11 mouse cellular contexts compared by ENCODE assay signal in the genomic region with DNA sequence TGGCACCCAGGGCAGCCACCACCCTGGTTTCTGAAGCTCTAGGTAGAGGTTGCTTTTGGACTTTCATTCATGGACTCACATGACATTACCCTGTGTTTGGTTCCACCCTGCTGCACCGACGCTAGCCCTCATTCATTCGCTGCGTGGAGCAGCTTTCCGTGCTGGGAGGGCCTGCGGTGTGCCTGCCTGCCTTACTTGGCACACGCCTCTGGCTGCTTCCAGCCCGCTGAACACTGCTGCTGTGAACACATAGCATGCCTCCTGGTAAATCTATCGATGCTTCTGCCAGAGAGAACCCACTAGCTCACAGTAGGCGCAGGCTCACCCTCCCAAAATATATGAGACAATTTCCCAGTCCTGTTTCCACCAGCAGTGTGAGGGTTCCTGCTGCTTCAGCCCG. TPM values are rescaled to one million over a fixed set of nuclear protein-coding genes. Genes with fewer than 3 reads are reported as not detected.
A peak's percentile ranks its signal among the peaks of the same experiment; 100 is the strongest.
DNase-seq lines count a peak whose midpoint lies in the region; ATAC-seq lines count a peak whose summit lies in the region.
"Had no signal": no experiment of that assay in that cellular context is flagged by ENCODE, and none has a peak within 500 bp of the region (broad histone marks: within the 10 kb centered on the region; RNA-seq: fewer than 3 reads in every experiment).

No protein-coding gene starts in this region.

- H3K4me3 ChIP-seq in neural tube, embryonic 12.5 days, result no peak overlapping the region
- no peak overlapping the region for H3K4me3 ChIP-seq in hindbrain, embryonic 12.5 days
- H3K4me3 ChIP-seq: limb, embryonic 12.5 days had no signal

- no peaks in the 10 kb centered on the region for H3K9me3 ChIP-seq in neural tube, embryonic 12.5 days
- no peaks in the 10 kb centered on the region for H3K9me3 ChIP-seq in hindbrain, embryonic 12.5 days (replicated peaks)
- H3K9me3 ChIP-seq: limb, embryonic 12.5 days had no signal

- H3K9ac ChIP-seq in neural tube, embryonic 12.5 days, result no peak overlapping the region
- H3K9ac ChIP-seq in hindbrain, embryonic 12.5 days, result no peak overlapping the region; the same call in 1 of the 2 replicates
- H3K9ac ChIP-seq: limb, embryonic 12.5 days had no signal

- H3K36me3 ChIP-seq in neural tube, embryonic 12.5 days, result no peaks in the 10 kb centered on the region
- H3K36me3 ChIP-seq in hindbrain, embryonic 12.5 days, result no peaks in the 10 kb centered on the region
- H3K36me3 ChIP-seq: limb, embryonic 12.5 days had no signal

- WGBS in neural tube, embryonic 12.5 days, result 62% methylated on average over 11 of the region's 11 CpGs
- WGBS in hindbrain, embryonic 12.5 days, result 51% methylated on average over 11 of the region's 11 CpGs

- peaks cover 15% of the 10 kb centered on the region; the same call in 1 of the 2 replicates for H3K4me1 ChIP-seq in neural tube, embryonic 12.5 days
- H3K4me1 ChIP-seq in hindbrain, embryonic 12.5 days, result peaks cover 27% of the 10 kb centered on the region

- H3K27me3 ChIP-seq in neural tube, embryonic 12.5 days (replicated peaks), result no peaks in the 10 kb centered on the region
- H3K27me3 ChIP-seq in hindbrain, embryonic 12.5 days, result 0 out of 2 replicates have a peak, but pooled peaks cover 4% of the 10 kb centered on the region

- no peak for DNase-seq in neural tube, embryonic 10.5 days (ENCODE audit: extremely low spot score, low spot score)
- peak; percentile 57 to 68 for DNase-seq in layer of hippocampus, postnatal 36 days
- peak; percentile 40 for DNase-seq in right cerebral cortex, postnatal 4 days
- DNase-seq in adrenal gland, postnatal 25 days, result no peak
- DNase-seq in testis, postnatal 10 days (ENCODE audit: low spot score), result no peak
- DNase-seq in lung, adult 18-20 months, result no peak

- no peak overlapping the region for H3K4me2 ChIP-seq in neural tube, embryonic 12.5 days (replicated peaks)
- no peak overlapping the region for H3K4me2 ChIP-seq in hindbrain, embryonic 12.5 days (replicated peaks)
- H3K4me2 ChIP-seq: limb, embryonic 12.5 days had no signal

- H3K27ac ChIP-seq in neural tube, embryonic 12.5 days, result peak overlapping the region; percentile 15; the same call in 1 of the 2 replicates
- 0 out of 2 replicates have a peak overlapping the region, but pooled peaks have one; percentile 7 for H3K27ac ChIP-seq in hindbrain, embryonic 12.5 days
- H3K27ac ChIP-seq: limb, embryonic 12.5 days had no signal

- peak; percentile 12; the same call in 1 of the 2 replicates for ATAC-seq in neural tube, embryonic 12.5 days (ENCODE audit: low FRiP score, low read depth)
- ATAC-seq in hindbrain, embryonic 12.5 days (ENCODE audit: low FRiP score), result no peak

RNA-seq across cellular contexts. Expression of a gene that starts 25.7 kb away (rescaled TPM):
- 98.2 and 106 TPM in 2 replicates for polyA plus RNA-seq in neural tube, embryonic 12.5 days (2016; fragmentation: Nextera tagmentation; extraction: Ambion mirVana)
- 97.6 and 99.6 TPM in 2 replicates for polyA plus RNA-seq in hindbrain, embryonic 12.5 days (2016; fragmentation: Nextera tagmentation; extraction: Ambion mirVana)
- total RNA-seq in layer of hippocampus, postnatal 36 days (2021), result 10 to 100 TPM; 50.1 to 50.3 TPM
- total RNA-seq in adrenal gland, postnatal 25 days (2021), result 32.6 and 35.1 TPM in 2 replicates

RNA-seq across cellular contexts. Expression of a gene that starts 26.3 kb away (rescaled TPM):
- 0.27 and 0.34 TPM in 2 replicates for polyA plus RNA-seq in neural tube, embryonic 12.5 days (2016; fragmentation: Nextera tagmentation; extraction: Ambion mirVana)
- 0.81 and 0.91 TPM in 2 replicates for polyA plus RNA-seq in hindbrain, embryonic 12.5 days (2016; fragmentation: Nextera tagmentation; extraction: Ambion mirVana)
- 1 to 10 TPM; 2.8 to 2.9 TPM for total RNA-seq in layer of hippocampus, postnatal 36 days (2021)
- 2.3 and 2.6 TPM in 2 replicates for total RNA-seq in adrenal gland, postnatal 25 days (2021)
- total RNA-seq: CH12.LX; neutrophil, adult 5-6 weeks had no signal

RNA-seq across cellular contexts. Expression of a gene that starts 29.3 kb away (rescaled TPM):
- not detected in 2 replicates for polyA plus RNA-seq in neural tube, embryonic 12.5 days (2016; fragmentation: Nextera tagmentation; extraction: Ambion mirVana)
- not detected in 2 replicates for polyA plus RNA-seq in hindbrain, embryonic 12.5 days (2016; fragmentation: Nextera tagmentation; extraction: Ambion mirVana)
- total RNA-seq in layer of hippocampus, postnatal 36 days (2021), result not detected
- total RNA-seq in adrenal gland, postnatal 25 days (2021), result 0.15 TPM in 1 of 2 replicates, not detected in the other
- total RNA-seq: neutrophil, adult 5-6 weeks had no signal
- polyA plus RNA-seq: limb, embryonic 12.5 days had no signal

RNA-seq across cellular contexts. Expression of a gene that starts 53.5 kb away (rescaled TPM):
- polyA plus RNA-seq in neural tube, embryonic 12.5 days (2016; fragmentation: Nextera tagmentation; extraction: Ambion mirVana), result 10.1 and 11.8 TPM in 2 replicates
- polyA plus RNA-seq in hindbrain, embryonic 12.5 days (2016; fragmentation: Nextera tagmentation; extraction: Ambion mirVana), result 10.6 and 11.7 TPM in 2 replicates
- total RNA-seq in layer of hippocampus, postnatal 36 days (2021), result 1 to 10 TPM; 5.3 to 7.1 TPM
- total RNA-seq in adrenal gland, postnatal 25 days (2021), result 5.6 and 7.5 TPM in 2 replicates

Comparison
In these comparisons a context has a peak if more than half of its experiments do, and no peak if none do; other contexts are left out.
1. DNase-seq: peak in layer of hippocampus, postnatal 36 days (2 of 2) and right cerebral cortex, postnatal 4 days (single experiment); none in neural tube, embryonic 10.5 days (single experiment), adrenal gland, postnatal 25 days (single experiment), testis, postnatal 10 days (single experiment) and lung, adult 18-20 months (0 of 2).